Mouse (Mus musculus) kidney, postnatal 0 days (tissue): ENCODE data around the gene Fbp1. TPM values are rescaled to one million over a fixed set of nuclear protein-coding genes. Genes with fewer than 3 reads are reported as not detected.
A peak's percentile ranks its signal among the peaks of the same experiment; 100 is the strongest.
"Not testable (repeated sequence)": the region's sequence is repeated elsewhere in the genome, so short reads cannot be mapped to it uniquely, and the experiment has no call there.

Experiments
- ATAC-seq: fragments of 200-750 bp; cut with Nextera tagmentation; replicated peaks from 2 replicates; pipeline ENCODE4 v1.8.0; 2017; ENCODE audit warnings: low read depth, moderate number of reproducible peaks, moderate TSS enrichment, moderate library complexity; ENCODE audit not compliant: low FRiP score
- DNase-seq: peaks from one replicate; pipeline ENCODE4 v3.0.0-alpha.2; 2016; ENCODE audit warnings: low spot score
- H3K27ac ChIP-seq: fragments of 300-500 bp; sonication (generic); 2 replicates; pipeline ENCODE4 v1.5.1; 2014; ENCODE audit warnings: mild to moderate bottlenecking
- H3K27me3 ChIP-seq: fragments of 300-500 bp; sonication (generic); 2 replicates; pipeline ENCODE4 v1.6.1; 2014; ENCODE audit warnings: low read length, mixed read lengths; ENCODE audit not compliant: insufficient read depth
- H3K36me3 ChIP-seq: fragments of 300-500 bp; sonication (generic); 2 replicates; pipeline ENCODE4 v1.6.1; 2014; ENCODE audit warnings: low read length, mixed read lengths; ENCODE audit not compliant: insufficient read depth
- H3K4me1 ChIP-seq: fragments of 300-500 bp; sonication (generic); replicated peaks from 2 replicates; pipeline ENCODE4 v1.6.1; 2014; ENCODE audit warnings: antibody characterized with exemption, low read length, mixed read lengths; ENCODE audit not compliant: insufficient read depth
- H3K4me2 ChIP-seq: fragments of 300-500 bp; sonication (generic); 2 replicates; pipeline ENCODE4 v1.6.1; 2014; ENCODE audit warnings: mild to moderate bottlenecking, low read length, moderate library complexity, mixed read lengths
- H3K4me3 ChIP-seq: fragments of 300-500 bp; sonication (generic); replicated peaks from 2 replicates; pipeline ENCODE4 v1.5.1; 2014; ENCODE audit warnings: low read depth, low read length
- H3K9ac ChIP-seq: fragments of 300-500 bp; sonication (generic); 2 replicates; pipeline ENCODE4 v1.6.1; 2014; ENCODE audit warnings: low read depth, low read length
- H3K9me3 ChIP-seq: fragments of 300-500 bp; sonication (generic); replicated peaks from 2 replicates; pipeline ENCODE4 v1.6.1; 2016; ENCODE audit warnings: low read length, inconsistent platforms, mixed read lengths
- CTCF ChIP-seq: IDR thresholded peaks from 2 replicates; pipeline ENCODE4 v1.5.1; 2016; ENCODE audit warnings: antibody characterized with exemption, low read depth, mild to moderate bottlenecking, moderate library complexity
- WGBS: fragments of 180-500 bp; shearing (Covaris S2); extraction: QIAGEN DNeasy Blood & Tissue Kit; methylation state at CpG from one replicate; pipeline ENCODE4 v1.1.7; 2014; 5-methylcytosine and 5-hydroxymethylcytosine counted together
- polyA plus RNA-seq: library from polyadenylated mRNA; unstranded; fragments of >200 nt; fragmentation: Nextera tagmentation; extraction: Ambion mirVana; gene quantifications from 2 replicates; pipeline ENCODE4 v1.2.1, GENCODE M21; 2015

Fbp1 gene
- polyA plus RNA-seq, 1 experiment from 2014 or later: 479 TPM

DNA sequence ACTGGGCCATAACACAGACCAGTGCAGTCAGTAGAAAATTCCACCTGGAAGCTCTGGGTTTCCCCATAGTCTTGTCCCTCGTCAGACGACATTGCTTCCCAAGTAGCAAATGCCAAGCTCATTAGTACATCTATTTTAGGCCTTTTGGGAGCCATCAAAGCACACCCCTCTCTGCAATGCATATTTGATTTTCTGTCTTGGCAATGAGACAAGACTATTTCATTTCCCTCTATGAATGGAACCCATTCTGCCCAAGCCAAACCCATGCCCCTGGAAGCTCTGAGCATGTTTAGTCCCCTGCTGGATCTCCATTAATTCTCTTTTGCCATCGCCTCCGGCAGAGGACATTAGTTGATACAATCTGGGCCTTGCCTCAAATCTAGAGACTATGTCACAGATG lies 21.3 kb downstream of the Fbp1 start:
- no peaks in the 10 kb centered on the region for H3K27me3 ChIP-seq
- no peak for ATAC-seq
- no peak for DNase-seq
- H3K9ac ChIP-seq: no peak overlapping the region
- H3K36me3 ChIP-seq: no peaks in the 10 kb centered on the region
- peaks cover 4% of the 10 kb centered on the region; the same call in 1 of the 2 replicates for H3K4me1 ChIP-seq
- H3K27ac ChIP-seq: no peak overlapping the region
- whole genome bisulfite sequencing: 86% methylated on average over 4 of the region's 4 CpGs
- TF ChIP-seq CTCF: no peak
- no peaks in the 10 kb centered on the region for H3K9me3 ChIP-seq
- no peak overlapping the region for H3K4me2 ChIP-seq
- no peak overlapping the region for H3K4me3 ChIP-seq

DNA sequence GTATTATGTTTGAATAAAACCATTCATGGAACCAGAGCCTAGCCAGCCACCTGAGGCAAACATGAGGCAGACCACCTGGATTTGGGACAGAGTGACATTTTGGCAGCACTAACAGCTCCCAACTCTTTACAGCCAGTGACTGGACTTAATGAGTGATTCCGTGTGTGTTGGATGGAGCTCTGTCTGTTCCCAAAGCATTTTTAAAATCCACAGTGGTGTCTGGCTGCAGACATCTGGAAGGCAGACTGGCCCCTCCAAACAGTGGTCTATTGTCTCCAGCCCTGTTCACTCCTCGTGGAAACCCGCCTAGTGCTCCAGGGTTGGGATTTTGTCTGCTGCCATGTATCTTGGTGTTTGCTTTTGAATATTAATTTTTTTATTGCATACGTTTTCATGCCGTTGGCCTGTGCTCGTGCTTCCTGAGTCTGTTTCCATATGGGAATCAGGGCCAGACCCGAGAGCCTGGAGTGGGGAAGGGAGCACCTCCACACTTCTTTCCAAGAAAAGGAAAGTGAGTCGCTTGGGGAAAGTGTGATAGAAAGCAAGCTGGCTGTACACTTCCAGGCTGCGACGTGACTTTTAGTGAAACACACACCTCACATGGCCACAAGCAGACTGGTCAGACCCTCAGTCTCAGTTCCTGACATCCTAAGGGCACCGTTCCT lies 22.3 kb downstream of the Fbp1 start:
- Histone ChIP-seq H3K4me1 (peaks cover 4% of the 10 kb centered on the region; the same call in 1 of the 2 replicates), H3K36me3 (no peaks in the 10 kb centered on the region), H3K9me3 (no peaks in the 10 kb centered on the region), H3K27me3 (no peaks in the 10 kb centered on the region), H3K4me3 (no peak overlapping the region), H3K27ac (no peak overlapping the region), H3K4me2 (no peak overlapping the region), H3K9ac (no peak overlapping the region)
- no peak for ATAC-seq
- TF ChIP-seq CTCF: no peak
- no peak for DNase-seq
- WGBS: 71% methylated on average over 11 of the region's 11 CpGs

DNA sequence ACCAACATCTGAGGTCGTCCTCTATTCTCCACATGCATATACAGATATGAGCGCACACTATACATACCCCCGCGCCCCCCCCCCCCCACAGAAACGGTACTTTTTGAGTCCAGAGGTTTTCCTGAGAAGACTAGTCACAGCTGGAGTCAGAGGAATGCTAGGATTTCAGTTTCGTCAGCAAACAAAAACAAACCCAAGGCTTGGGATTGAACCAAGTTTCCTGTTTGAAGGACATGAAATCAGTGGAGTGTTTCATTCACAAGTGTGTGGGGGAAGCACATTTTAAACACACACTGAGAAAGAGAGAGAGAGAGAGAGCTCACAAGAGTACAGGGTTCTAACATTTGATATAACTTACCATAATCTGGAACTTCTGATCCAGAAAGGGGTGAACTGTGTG lies 24.3 kb downstream of the Fbp1 start:
- no peak overlapping the region for H3K4me3 ChIP-seq
- H3K36me3 ChIP-seq: no peaks in the 10 kb centered on the region
- H3K27ac ChIP-seq: no peak overlapping the region
- no peaks in the 10 kb centered on the region for H3K27me3 ChIP-seq
- DNase-seq: peak; percentile 79
- peaks cover 4% of the 10 kb centered on the region; the same call in 1 of the 2 replicates for H3K4me1 ChIP-seq
- no peaks in the 10 kb centered on the region for H3K9me3 ChIP-seq
- TF ChIP-seq CTCF: no peak
- H3K4me2 ChIP-seq: no peak overlapping the region
- 50% methylated on average over 6 of the region's 6 CpGs for whole genome bisulfite sequencing
- H3K9ac ChIP-seq: no peak overlapping the region
- no peak; the same call in 1 of the 2 replicates for ATAC-seq

DNA sequence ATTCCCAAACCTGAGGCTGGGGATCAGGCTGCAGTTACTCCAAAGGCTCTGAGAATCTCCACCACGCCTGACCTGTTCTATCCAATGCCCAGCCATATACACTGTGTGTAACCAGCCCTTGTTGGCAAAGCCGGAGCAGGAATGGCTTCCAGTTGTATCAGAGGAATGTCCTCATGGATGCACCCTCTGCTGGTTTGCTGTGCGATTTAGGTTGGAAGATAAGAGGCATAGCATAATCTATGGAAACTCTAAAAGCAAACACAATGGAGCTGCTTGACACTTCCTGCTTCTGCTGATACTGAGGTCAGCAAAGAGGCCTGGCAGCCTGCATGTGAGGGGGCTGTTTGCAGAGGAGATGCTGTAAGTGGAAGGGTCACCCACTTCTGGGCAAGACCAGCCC lies 25.2 kb downstream of the Fbp1 start:
- peaks cover 4% of the 10 kb centered on the region; the same call in 1 of the 2 replicates for H3K4me1 ChIP-seq

GRCm38 (mm10) chr13:62860068-62860467 lies 28.0 kb downstream of the Fbp1 start:
- Histone ChIP-seq H3K9ac (no peak overlapping the region), H3K27ac (no peak overlapping the region), H3K36me3 (no peaks in the 10 kb centered on the region), H3K4me3 (no peak overlapping the region), H3K27me3 (no peaks in the 10 kb centered on the region), H3K4me2 (no peak overlapping the region), H3K9me3 (no peaks in the 10 kb centered on the region), H3K4me1 (peaks cover 4% of the 10 kb centered on the region; the same call in 1 of the 2 replicates)
- no peak for ATAC-seq
- no peak for DNase-seq
- WGBS: 90% methylated on average over 4 of the region's 4 CpGs
- TF ChIP-seq CTCF: peak; percentile 28

More for the DNA sequence above, 25.2 kb downstream of the Fbp1 start:
- no peaks in the 10 kb centered on the region for H3K27me3 ChIP-seq
- WGBS: 86% methylated on average over 3 of the region's 3 CpGs
- H3K4me2 ChIP-seq: no peak overlapping the region
- no peaks in the 10 kb centered on the region for H3K36me3 ChIP-seq
- H3K27ac ChIP-seq: no peak overlapping the region
- ATAC-seq: no peak
- no peaks in the 10 kb centered on the region for H3K9me3 ChIP-seq
- DNase-seq: no peak
- H3K4me3 ChIP-seq: no peak overlapping the region
- no peak overlapping the region for H3K9ac ChIP-seq
- TF ChIP-seq CTCF: no peak

DNA sequence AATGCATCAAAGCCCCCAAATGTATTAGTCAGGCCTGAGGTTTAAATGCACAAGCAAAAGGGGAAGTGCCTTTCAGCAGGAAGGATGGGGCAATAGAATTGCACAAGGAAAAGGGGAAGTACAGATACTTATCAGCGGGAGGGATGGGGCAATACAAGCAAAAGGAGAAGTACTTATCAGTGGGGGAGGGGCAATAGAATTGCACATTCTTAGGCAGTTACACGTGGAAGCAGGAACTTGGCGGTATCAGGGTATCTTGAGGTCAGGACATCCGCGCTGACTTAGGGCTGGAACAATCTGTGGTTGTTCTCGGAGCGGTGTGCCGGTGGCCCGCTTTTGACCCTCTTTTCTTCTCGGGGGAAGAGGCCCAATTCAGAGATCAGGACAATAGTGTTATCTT lies 28.8 kb downstream of the Fbp1 start:
- H3K4me1 ChIP-seq, H3K4me3 ChIP-seq, H3K27ac ChIP-seq, DNase-seq, H3K4me2 ChIP-seq, H3K9ac ChIP-seq, H3K36me3 ChIP-seq, H3K27me3 ChIP-seq, ATAC-seq, H3K9me3 ChIP-seq: not testable (repeated sequence)
- WGBS: 83% methylated on average over 10 of the region's 10 CpGs
